Mouse (Mus musculus) kidney, adult 2 months (tissue): Measurements from ENCODE around the gene Tram2.

Experiments
- CTCF ChIP-seq: fragments of 200-500 bp; conservative IDR thresholded peaks from 2 replicates; pipeline ENCODE4 v1.5.1; 2011; ENCODE audit warnings: low read depth, mild to moderate bottlenecking, control low read depth, low read length, moderate library complexity, mixed read lengths; ENCODE audit not compliant: insufficient read depth, insufficient read length
- POLR2A ChIP-seq: fragments of 200-500 bp; IDR thresholded peaks from one replicate; pipeline ENCODE4 v1.6.1; 2011; ENCODE audit warnings: low read depth, low read length, control low read depth

DNA sequence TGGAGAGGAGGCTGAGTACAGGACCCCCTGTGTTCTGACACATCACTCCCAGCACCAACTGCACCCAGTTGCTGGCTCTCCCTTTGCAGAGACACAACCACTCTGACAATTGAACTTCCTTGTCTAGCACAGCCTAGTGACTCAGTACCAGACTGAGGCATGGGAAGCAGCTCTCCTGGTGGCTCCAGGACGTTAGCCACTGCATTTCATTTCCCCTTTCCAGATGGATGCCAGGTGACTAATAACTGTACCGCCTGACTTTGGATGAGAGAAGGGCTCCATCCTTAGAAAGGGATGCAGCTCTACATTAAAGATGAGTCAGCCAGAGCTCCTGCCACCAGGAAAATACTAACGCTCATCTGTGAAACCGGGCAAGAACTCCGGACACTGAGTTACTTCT is 7.3 kb upstream of the Tram2 start:
- TF ChIP-seq CTCF (no peak), POLR2A (no peak)
